Mouse (Mus musculus) neural tube, embryonic 11.5 days (tissue): ENCODE measurements around the gene Gm26938. TPM values are rescaled to one million over a fixed set of nuclear protein-coding genes. Genes with fewer than 3 reads are reported as not detected.

Experiments
- ATAC-seq: fragments of 200-750 bp; cut with Nextera tagmentation; 2 replicates; pipeline ENCODE4 v1.8.0; 2017; ENCODE audit warnings: moderate number of reproducible peaks, mild to moderate bottlenecking, moderate TSS enrichment, moderate library complexity; ENCODE audit not compliant: insufficient read depth, low FRiP score, low TSS enrichment
- DNase-seq: peaks from one replicate; pipeline ENCODE4 v3.0.0-alpha.2; 2015; ENCODE audit warnings: low spot score
- H3K27ac ChIP-seq: fragments of 300-500 bp; sonication (generic); 2 replicates; pipeline ENCODE4 v1.5.1; 2014; ENCODE audit warnings: low read depth, mild to moderate bottlenecking, low read length
- H3K27me3 ChIP-seq: fragments of 300-500 bp; sonication (generic); 2 replicates; pipeline ENCODE4 v1.6.1; 2014; ENCODE audit warnings: mild to moderate bottlenecking, low read length, mixed read lengths; ENCODE audit not compliant: control insufficient read depth, insufficient read depth
- H3K36me3 ChIP-seq: fragments of 300-500 bp; sonication (generic); 2 replicates; pipeline ENCODE4 v1.6.1; 2014; ENCODE audit warnings: mild to moderate bottlenecking, low read length, moderate library complexity, mixed read lengths; ENCODE audit not compliant: control insufficient read depth, insufficient read depth
- H3K4me1 ChIP-seq: fragments of 300-500 bp; sonication (generic); 2 replicates; pipeline ENCODE4 v1.6.1; 2014; ENCODE audit warnings: low read length, mixed read lengths; ENCODE audit not compliant: control insufficient read depth, insufficient read depth
- H3K4me2 ChIP-seq: fragments of 300-500 bp; sonication (generic); 2 replicates; pipeline ENCODE4 v1.6.1; 2014; ENCODE audit warnings: low read depth, mild to moderate bottlenecking, moderate library complexity
- H3K4me3 ChIP-seq: fragments of 300-500 bp; sonication (generic); 2 replicates; pipeline ENCODE4 v1.5.1; 2014; ENCODE audit warnings: low read depth, low read length
- H3K9ac ChIP-seq: fragments of 300-500 bp; sonication (generic); 2 replicates; pipeline ENCODE4 v1.6.1; 2014; ENCODE audit warnings: mild to moderate bottlenecking, low read length
- H3K9me3 ChIP-seq: fragments of 300-500 bp; sonication (generic); 2 replicates; pipeline ENCODE4 v1.6.1; 2016; ENCODE audit warnings: low read length; ENCODE audit not compliant: control insufficient read depth
- WGBS: fragments of 180-500 bp; shearing (Covaris S2); extraction: QIAGEN DNeasy Blood & Tissue Kit; methylation state at CpG from one replicate; pipeline ENCODE4 v1.1.7; 2014; 5-methylcytosine and 5-hydroxymethylcytosine counted together
- polyA plus RNA-seq: library from polyadenylated mRNA; unstranded; fragments of >200 nt; fragmentation: Nextera tagmentation; extraction: Ambion mirVana; gene quantifications from 2 replicates; pipeline ENCODE4 v1.2.1, GENCODE M21; 2014

Gm26938 gene
- polyA plus RNA-seq, 1 experiment from 2014 or later, result 0.41 TPM

DNA sequence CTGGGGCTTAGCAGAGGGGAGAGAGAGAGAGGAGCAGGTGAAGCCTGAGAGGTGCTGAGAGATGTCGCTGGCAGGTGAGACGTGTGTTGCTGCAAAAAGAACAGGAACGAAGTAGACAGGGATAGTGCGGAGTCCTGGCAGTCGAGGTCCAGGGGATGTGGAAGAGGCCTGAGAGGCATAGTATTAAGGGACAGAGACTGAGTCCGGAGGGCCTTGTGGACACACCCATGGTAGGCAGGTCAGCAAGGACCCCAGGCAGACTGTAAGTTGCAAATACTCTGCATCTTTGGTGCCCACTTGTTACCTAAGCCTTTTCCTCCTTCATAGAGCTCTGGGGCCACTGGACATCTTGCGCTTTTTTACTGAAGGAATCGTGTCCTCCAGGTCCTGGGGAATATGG is 25.0 kb downstream of the Gm26938 start:
- no peak overlapping the region for H3K27ac ChIP-seq

DNA sequence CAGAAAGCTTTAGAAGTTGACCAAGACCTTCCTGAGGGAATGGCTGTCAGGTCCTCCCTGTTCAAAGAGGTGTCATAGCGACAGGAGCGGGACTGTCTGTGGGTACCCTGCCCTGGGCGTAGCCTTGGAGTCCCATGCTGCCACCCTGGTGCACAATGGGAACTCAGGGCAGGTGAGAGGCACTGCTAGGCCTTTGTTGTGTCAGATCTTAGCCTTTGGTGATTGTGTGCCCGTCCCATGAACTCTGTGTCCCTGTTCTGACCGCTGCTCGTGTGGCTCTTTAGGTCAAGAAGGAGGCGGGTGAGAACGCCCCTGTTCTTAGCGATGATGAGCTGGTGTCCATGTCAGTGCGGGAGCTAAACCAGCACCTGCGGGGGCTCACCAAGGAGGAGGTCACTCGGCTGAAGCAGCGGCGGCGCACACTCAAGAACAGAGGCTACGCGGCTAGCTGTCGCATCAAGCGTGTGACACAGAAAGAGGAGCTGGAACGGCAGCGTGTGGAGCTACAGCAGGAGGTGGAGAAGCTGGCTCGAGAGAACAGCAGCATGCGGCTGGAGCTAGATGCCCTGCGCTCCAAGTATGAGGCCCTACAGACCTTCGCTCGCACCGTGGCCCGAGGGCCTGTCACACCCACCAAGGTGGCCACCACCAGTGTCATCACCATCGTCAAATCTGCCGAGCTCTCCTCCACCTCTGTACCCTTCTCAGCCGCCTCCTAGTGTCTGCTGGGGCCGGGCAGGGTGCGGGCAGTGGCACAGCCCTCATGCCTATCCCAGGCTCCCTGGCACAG is 26.2 kb downstream of the Gm26938 start:
- Histone ChIP-seq H3K4me2 (no peak overlapping the region), H3K9me3 (no peaks in the 10 kb centered on the region), H3K27ac (no peak overlapping the region), H3K36me3 (peaks cover 4% of the 10 kb centered on the region; the same call in 1 of the 2 replicates), H3K9ac (no peak overlapping the region), H3K4me3 (no peak overlapping the region), H3K4me1 (peaks cover 34% of the 10 kb centered on the region), H3K27me3 (no peaks in the 10 kb centered on the region)
- 92% methylated on average over 33 of the region's 33 CpGs for WGBS
- no peak for DNase-seq
- no peak for ATAC-seq

More for the DNA sequence above, 25.0 kb downstream of the Gm26938 start:
- H3K4me3 ChIP-seq, result no peak overlapping the region
- peaks cover 4% of the 10 kb centered on the region; the same call in 1 of the 2 replicates for H3K36me3 ChIP-seq
- H3K4me1 ChIP-seq, result peaks cover 31% of the 10 kb centered on the region
- ATAC-seq (no peak), DNase-seq (no peak)
- no peaks in the 10 kb centered on the region for H3K9me3 ChIP-seq
- H3K27me3 ChIP-seq, result no peaks in the 10 kb centered on the region
- no peak overlapping the region for H3K4me2 ChIP-seq
- WGBS, result 96% methylated on average over 8 of the region's 8 CpGs
- H3K9ac ChIP-seq, result no peak overlapping the region

DNA sequence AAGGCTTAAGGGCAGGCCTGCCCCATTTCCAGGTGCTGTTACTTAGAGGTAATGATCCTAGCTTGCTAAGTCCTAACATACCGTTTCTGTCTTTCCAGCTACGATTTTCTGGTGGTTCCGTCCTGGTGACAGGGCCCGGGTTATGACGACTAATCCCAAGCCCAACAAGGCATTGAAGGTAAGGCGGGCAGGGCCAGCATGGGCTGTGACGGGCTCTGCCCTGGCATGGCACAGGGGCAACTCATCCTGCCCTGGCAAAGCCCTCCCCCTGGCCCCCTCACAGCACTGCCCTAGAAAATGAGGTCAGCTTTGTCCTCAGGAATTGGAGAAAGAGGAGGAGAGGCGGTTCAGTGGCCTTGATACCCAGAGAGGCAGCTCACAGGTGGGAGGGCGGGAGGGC is 27.2 kb downstream of the Gm26938 start:
- H3K4me2 ChIP-seq, result no peak overlapping the region
- no peak overlapping the region for H3K4me3 ChIP-seq
- H3K9ac ChIP-seq, result no peak overlapping the region
- H3K9me3 ChIP-seq, result no peaks in the 10 kb centered on the region
- DNase-seq (no peak), ATAC-seq (no peak)
- H3K36me3 ChIP-seq, result peaks cover 4% of the 10 kb centered on the region; the same call in 1 of the 2 replicates
- no peak overlapping the region for H3K27ac ChIP-seq
- no peaks in the 10 kb centered on the region for H3K27me3 ChIP-seq
- H3K4me1 ChIP-seq, result peaks cover 33% of the 10 kb centered on the region
- 94% methylated on average over 9 of the region's 9 CpGs for WGBS

GRCm38 (mm10) chr5:139798168-139798900 is 27.9 kb downstream of the Gm26938 start:
- Histone ChIP-seq H3K4me3 (peak overlapping the region; percentile 0; the same call in 1 of the 2 replicates), H3K36me3 (peaks cover 4% of the 10 kb centered on the region; the same call in 1 of the 2 replicates), H3K4me1 (peaks cover 26% of the 10 kb centered on the region), H3K9me3 (no peaks in the 10 kb centered on the region), H3K27me3 (no peaks in the 10 kb centered on the region), H3K27ac (peak overlapping the region; percentile 75), H3K9ac (peak overlapping the region; percentile 3; the same call in 1 of the 2 replicates), H3K4me2 (peak overlapping the region; percentile 30)
- ATAC-seq (peak; percentile 36; the same call in 1 of the 2 replicates), DNase-seq (no peak)
- 35% methylated on average over 10 of the region's 12 CpGs for WGBS

GRCm38 (mm10) chr5:139797473-139798167 is 28.6 kb downstream of the Gm26938 start:
- peaks cover 2% of the 10 kb centered on the region; the same call in 1 of the 2 replicates for H3K36me3 ChIP-seq
- DNase-seq, result peak; percentile 91
- H3K27ac ChIP-seq, result peak overlapping the region; percentile 75
- H3K4me3 ChIP-seq, result peak overlapping the region; percentile 0; the same call in 1 of the 2 replicates
- peak overlapping the region; percentile 30 for H3K4me2 ChIP-seq
- WGBS, result 26% methylated on average over 11 of the region's 11 CpGs
- H3K9ac ChIP-seq, result peak overlapping the region; percentile 3; the same call in 1 of the 2 replicates
- peak; percentile 92 for ATAC-seq
- no peaks in the 10 kb centered on the region for H3K27me3 ChIP-seq
- H3K4me1 ChIP-seq, result peaks cover 26% of the 10 kb centered on the region
- no peaks in the 10 kb centered on the region for H3K9me3 ChIP-seq

DNA sequence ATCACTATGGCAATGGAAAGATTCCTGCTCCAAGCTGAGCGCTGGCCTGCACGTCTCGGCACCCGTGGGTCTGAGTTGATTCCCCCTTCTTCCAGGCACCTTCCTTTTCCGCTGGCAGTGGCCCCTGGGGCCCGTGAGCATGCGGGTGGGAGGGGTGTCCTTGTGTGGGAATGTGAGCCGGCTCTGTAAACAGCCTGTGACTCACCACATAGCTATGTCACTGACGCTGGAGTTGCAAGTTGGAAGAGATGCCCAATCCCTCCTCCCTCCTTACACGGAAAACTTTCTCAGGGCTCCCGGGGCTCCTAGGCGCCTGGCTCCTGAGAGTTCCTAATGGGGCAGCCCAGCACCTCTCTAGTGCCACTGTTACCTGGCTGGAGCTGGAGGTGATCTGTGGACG is 29.3 kb downstream of the Gm26938 start:
- Histone ChIP-seq H3K4me1 (peaks cover 34% of the 10 kb centered on the region), H3K4me3 (no peak overlapping the region), H3K4me2 (no peak overlapping the region), H3K9ac (no peak overlapping the region; the same call in 1 of the 2 replicates), H3K27ac (0 out of 2 replicates have a peak overlapping the region, but pooled peaks have one; percentile 2), H3K9me3 (no peaks in the 10 kb centered on the region), H3K36me3 (0 out of 2 replicates have a peak, but pooled peaks cover 2% of the 10 kb centered on the region), H3K27me3 (no peaks in the 10 kb centered on the region)
- no peak for ATAC-seq
- 27% methylated on average over 13 of the region's 13 CpGs for WGBS
- DNase-seq, result peak; percentile 56

GRCm38 (mm10) chr5:139796001-139796620 is 30.1 kb downstream of the Gm26938 start:
- H3K4me2 ChIP-seq, result no peak overlapping the region
- H3K9ac ChIP-seq, result no peak overlapping the region
- no peaks in the 10 kb centered on the region for H3K27me3 ChIP-seq
- no peaks in the 10 kb centered on the region for H3K9me3 ChIP-seq
- no peak for DNase-seq
- 80% methylated on average over 9 of the region's 9 CpGs for WGBS
- ATAC-seq, result no peak
- no peak overlapping the region for H3K4me3 ChIP-seq
- H3K27ac ChIP-seq, result no peak overlapping the region
- peaks cover 36% of the 10 kb centered on the region for H3K4me1 ChIP-seq
- H3K36me3 ChIP-seq, result 0 out of 2 replicates have a peak, but pooled peaks cover 2% of the 10 kb centered on the region

DNA sequence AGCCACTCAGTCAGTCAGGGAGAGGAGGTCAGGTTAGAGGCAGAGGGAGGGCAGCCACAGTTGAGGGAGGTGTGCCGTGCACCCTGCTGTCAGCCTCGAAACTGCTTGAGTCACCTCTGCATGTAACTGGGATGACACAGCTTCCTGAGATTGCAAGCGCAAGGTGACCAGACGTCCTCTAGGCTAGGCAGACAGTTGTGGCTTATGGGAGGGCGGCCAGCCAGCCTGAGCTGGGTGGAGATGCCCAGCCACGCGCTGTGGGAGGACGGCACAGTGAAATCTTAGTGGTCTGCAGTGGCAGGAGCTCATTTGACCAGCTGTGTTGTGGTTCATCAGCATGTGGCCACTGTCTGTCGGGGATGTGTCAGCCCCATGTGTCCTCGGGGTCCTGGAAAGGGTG is 31.3 kb downstream of the Gm26938 start:
- H3K4me1 ChIP-seq, result peaks cover 36% of the 10 kb centered on the region

More for the DNA sequence above, 31.3 kb downstream of the Gm26938 start:
- Histone ChIP-seq H3K9me3 (no peaks in the 10 kb centered on the region), H3K4me3 (no peak overlapping the region), H3K27me3 (no peaks in the 10 kb centered on the region), H3K36me3 (no peaks in the 10 kb centered on the region), H3K27ac (no peak overlapping the region), H3K9ac (no peak overlapping the region), H3K4me2 (no peak overlapping the region)
- ATAC-seq (no peak), DNase-seq (no peak)
- WGBS, result 73% methylated on average over 10 of the region's 10 CpGs
